Mouse (Mus musculus): ENCODE data around the gene Fam219b. TPM values are rescaled to one million over a fixed set of nuclear protein-coding genes. Genes with fewer than 3 reads are reported as not detected.

The Fam219b gene
- polyA plus RNA-seq, 1 experiment from 2014 or later: 25.1 TPM

Other genes starting within 250 kb of the Fam219b start
- gene Ppcdc, start 97.4 kb upstream of the Fam219b start, polyA plus RNA-seq (2015; fragmentation: Nextera tagmentation; extraction: Ambion mirVana): 27.9 and 30.0 TPM in 2 replicates
- 14.8 and 16.4 TPM in 2 replicates for gene Scamp5, start 69.5 kb upstream of the Fam219b start, polyA plus RNA-seq (2015; fragmentation: Nextera tagmentation; extraction: Ambion mirVana)
- 0.61 and 1.3 TPM in 2 replicates for gene Rpp25, start 33.5 kb upstream of the Fam219b start, polyA plus RNA-seq (2015; fragmentation: Nextera tagmentation; extraction: Ambion mirVana)
- 473 and 528 TPM in 2 replicates for gene Cox5a, start 16.3 kb upstream of the Fam219b start, polyA plus RNA-seq (2015; fragmentation: Nextera tagmentation; extraction: Ambion mirVana)
- 47.1 and 48.8 TPM in 2 replicates for gene Mpi, start 15.2 kb downstream of the Fam219b start, polyA plus RNA-seq (2015; fragmentation: Nextera tagmentation; extraction: Ambion mirVana)
- gene Scamp2, start 23.4 kb downstream of the Fam219b start, polyA plus RNA-seq (2015; fragmentation: Nextera tagmentation; extraction: Ambion mirVana): 54.2 and 61.7 TPM in 2 replicates
- 20.3 and 26.9 TPM in 2 replicates for gene Ulk3, start 51.9 kb downstream of the Fam219b start, polyA plus RNA-seq (2015; fragmentation: Nextera tagmentation; extraction: Ambion mirVana)
- not detected in 2 replicates for gene Cplx3, start 68.8 kb downstream of the Fam219b start, polyA plus RNA-seq (2015; fragmentation: Nextera tagmentation; extraction: Ambion mirVana)
- gene Lman1l, start 83.2 kb downstream of the Fam219b start, polyA plus RNA-seq (2015; fragmentation: Nextera tagmentation; extraction: Ambion mirVana): not detected in 2 replicates
- gene Csk, start 116.1 kb downstream of the Fam219b start, polyA plus RNA-seq (2015; fragmentation: Nextera tagmentation; extraction: Ambion mirVana): 32.4 and 38.0 TPM in 2 replicates
- not detected in 2 replicates for gene Cyp1a2, start 146.2 kb downstream of the Fam219b start, polyA plus RNA-seq (2015; fragmentation: Nextera tagmentation; extraction: Ambion mirVana)
- gene Cyp1a1, start 150.4 kb downstream of the Fam219b start, polyA plus RNA-seq (2015; fragmentation: Nextera tagmentation; extraction: Ambion mirVana): not detected in 2 replicates
- 34.2 and 35.0 TPM in 2 replicates for gene Edc3, start 171.0 kb downstream of the Fam219b start, polyA plus RNA-seq (2015; fragmentation: Nextera tagmentation; extraction: Ambion mirVana)
- 71.7 and 74.5 TPM in 2 replicates for gene Clk3, start 228.3 kb downstream of the Fam219b start, polyA plus RNA-seq (2015; fragmentation: Nextera tagmentation; extraction: Ambion mirVana)